Mouse (Mus musculus) lung, postnatal 10 days (tissue): ENCODE results near the gene Nr1d1.

ENCODE experiments used
- DNase-seq: peaks from one replicate; pipeline ENCODE4 v3.0.0; 2021

Nr1d1 gene

GRCm38 (mm10) chr11:98735111-98735510 lies 40.0 kb downstream of the Nr1d1 start:
- DNase-seq, result no peak

- DNase-seq, result no peak
Measured at GRCm38 (mm10) chr11:98734020-98734419, 41.1 kb downstream of the Nr1d1 start.

GRCm38 (mm10) chr11:98731134-98731533 lies 44.0 kb downstream of the Nr1d1 start:
- DNase-seq, result peak; percentile 71

- no peak for DNase-seq
Measured at GRCm38 (mm10) chr11:98730727-98731126, 44.4 kb downstream of the Nr1d1 start.

GRCm38 (mm10) chr11:98729119-98729588 lies 46.0 kb downstream of the Nr1d1 start, which contains the start of gene Med24:
TSS of gene Med24 (minus strand) at chr11:98729435.
- DNase-seq, result peak; percentile 94

- DNase-seq, result no peak
Measured at GRCm38 (mm10) chr11:98725926-98726506, 49.1 kb downstream of the Nr1d1 start.

GRCm38 (mm10) chr11:98723098-98723497 lies 52.0 kb downstream of the Nr1d1 start:
- DNase-seq, result peak; percentile 50

GRCm38 (mm10) chr11:98721458-98722226 lies 53.5 kb downstream of the Nr1d1 start:
- DNase-seq, result peak; percentile 95

- no peak for DNase-seq
Measured at GRCm38 (mm10) chr11:98720756-98721155, 54.4 kb downstream of the Nr1d1 start.
